Mouse (Mus musculus): ENCODE data around the gene Lhfpl5. TPM values are rescaled to one million over a fixed set of nuclear protein-coding genes. Genes with fewer than 3 reads are reported as not detected.

Lhfpl5 gene
- polyA plus RNA-seq, 1 experiment from 2014 or later = 0.45 TPM

- Histone ChIP-seq H3K9ac (ENCODE audit: low read length) (no peak overlapping the region), H3K36me3 (ENCODE audit: control insufficient read depth, insufficient read depth, low read length) (peaks cover 91% of the 10 kb centered on the region), H3K4me3 (ENCODE audit: control insufficient read depth in 1 of 2, insufficient read depth in 1 of 2, low read depth in 1 of 2, low read length in 2 of 2) (no peak overlapping the region), H3K27me3 (ENCODE audit: control insufficient read depth, insufficient read depth, low read length) (no peaks in the 10 kb centered on the region), H3K9me3 (ENCODE audit: control insufficient read depth, low read length) (no peaks in the 10 kb centered on the region), H3K4me2 (ENCODE audit: low read length) (no peak overlapping the region), H3K4me1 (ENCODE audit: control insufficient read depth in 2 of 2, insufficient read depth in 2 of 2, low read length in 2 of 2) (peaks cover 6 to 18% of the 10 kb centered on the region in 2 experiments), H3K27ac (replicated peaks in 1 of 2; ENCODE audit: control insufficient read depth in 1 of 2, insufficient read depth in 1 of 2, low read depth in 2 of 2, low read length in 2 of 2) (0 out of 4 replicates have a peak overlapping the region, but pooled peaks of 1 of the 2 experiments have one; percentile 5)
- ATAC-seq (ENCODE audit: insufficient number of reproducible peaks, insufficient read depth, low FRiP score, low read depth) = no peak
- WGBS = 21% methylated on average over 4 of the region's 4 CpGs
Measured at GRCm38 (mm10) chr17:28592998-28593397, 17.6 kb downstream of the Lhfpl5 start.

DNA sequence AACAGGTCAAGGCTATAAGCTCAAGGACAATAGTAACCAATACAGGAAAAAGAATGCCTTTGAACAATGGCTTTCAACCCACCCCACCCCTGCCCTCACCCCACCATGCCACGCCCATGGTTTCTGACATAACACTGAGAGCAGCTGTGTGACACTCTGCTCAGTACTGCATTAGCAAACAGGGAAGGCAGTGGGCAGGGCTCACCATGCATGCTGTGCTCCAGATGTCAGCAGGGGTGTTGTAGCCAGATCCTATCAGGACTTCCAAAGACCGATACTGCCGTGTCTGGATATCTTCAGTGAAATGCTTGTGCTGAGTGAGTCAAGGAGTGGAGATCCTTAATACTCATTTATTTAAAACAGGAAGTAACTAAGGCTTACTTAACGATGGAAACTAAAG, 18.5 kb downstream of the Lhfpl5 start:
- Histone ChIP-seq H3K27me3 (ENCODE audit: control insufficient read depth, insufficient read depth, low read length) (no peaks in the 10 kb centered on the region), H3K36me3 (ENCODE audit: control insufficient read depth, insufficient read depth, low read length) (peaks cover 89% of the 10 kb centered on the region), H3K4me3 (ENCODE audit: control insufficient read depth in 1 of 2, insufficient read depth in 1 of 2, low read depth in 1 of 2, low read length in 2 of 2) (no peak overlapping the region), H3K9me3 (ENCODE audit: control insufficient read depth, low read length) (no peaks in the 10 kb centered on the region), H3K4me1 (ENCODE audit: control insufficient read depth in 2 of 2, insufficient read depth in 2 of 2, low read length in 2 of 2) (peaks cover 6 to 18% of the 10 kb centered on the region in 2 experiments), H3K9ac (ENCODE audit: low read length) (no peak overlapping the region), H3K4me2 (ENCODE audit: low read length) (no peak overlapping the region), H3K27ac (replicated peaks in 1 of 2; ENCODE audit: control insufficient read depth in 1 of 2, insufficient read depth in 1 of 2, low read depth in 2 of 2, low read length in 2 of 2) (no peak overlapping the region)
- ATAC-seq (ENCODE audit: insufficient number of reproducible peaks, insufficient read depth, low FRiP score, low read depth) = no peak
- 42% methylated on average over 4 of the region's 4 CpGs for WGBS

DNA sequence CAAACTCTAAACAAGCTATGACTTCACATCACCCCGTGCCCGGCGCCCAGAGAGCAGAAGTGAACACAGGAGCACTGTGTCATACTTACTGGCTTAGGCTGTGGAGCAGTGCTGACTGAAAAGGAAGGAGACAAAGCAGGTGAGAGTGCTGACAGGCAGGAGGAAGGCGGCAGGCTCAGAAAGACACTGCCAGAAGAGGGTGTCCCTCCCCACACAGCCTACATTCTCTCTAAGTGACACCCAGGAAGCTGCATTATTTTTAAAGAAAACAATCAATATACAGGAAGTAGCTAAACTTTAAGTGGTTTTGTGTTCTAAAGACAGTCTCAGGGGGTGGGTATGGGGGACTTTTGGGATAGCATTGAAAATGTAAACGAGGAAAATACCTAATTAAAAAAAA, 25.3 kb downstream of the Lhfpl5 start:
- ATAC-seq (ENCODE audit: insufficient number of reproducible peaks, insufficient read depth, low FRiP score, low read depth) = no peak
- Histone ChIP-seq H3K9me3 (ENCODE audit: control insufficient read depth, low read length) (no peaks in the 10 kb centered on the region), H3K4me1 (ENCODE audit: control insufficient read depth in 2 of 2, insufficient read depth in 2 of 2, low read length in 2 of 2) (no peaks in the 10 kb centered on the region), H3K4me2 (ENCODE audit: low read length) (no peak overlapping the region), H3K4me3 (ENCODE audit: control insufficient read depth in 1 of 2, insufficient read depth in 1 of 2, low read depth in 1 of 2, low read length in 2 of 2) (no peak overlapping the region), H3K36me3 (ENCODE audit: control insufficient read depth, insufficient read depth, low read length) (peaks cover 93% of the 10 kb centered on the region), H3K27me3 (ENCODE audit: control insufficient read depth, insufficient read depth, low read length) (no peaks in the 10 kb centered on the region), H3K27ac (replicated peaks in 1 of 2; ENCODE audit: control insufficient read depth in 1 of 2, insufficient read depth in 1 of 2, low read depth in 2 of 2, low read length in 2 of 2) (no peak overlapping the region), H3K9ac (ENCODE audit: low read length) (no peak overlapping the region)
- 80% methylated on average over 5 of the region's 5 CpGs for WGBS

- ATAC-seq (ENCODE audit: insufficient number of reproducible peaks, insufficient read depth, low FRiP score, low read depth) = no peak
- H3K4me2 ChIP-seq (ENCODE audit: low read length) = no peak overlapping the region
- H3K9me3 ChIP-seq (ENCODE audit: control insufficient read depth, low read length) = no peaks in the 10 kb centered on the region
- no peak overlapping the region for H3K27ac ChIP-seq (replicated peaks in 1 of 2; ENCODE audit: control insufficient read depth in 1 of 2, insufficient read depth in 1 of 2, low read depth in 2 of 2, low read length in 2 of 2)
- H3K4me3 ChIP-seq (ENCODE audit: control insufficient read depth in 1 of 2, insufficient read depth in 1 of 2, low read depth in 1 of 2, low read length in 2 of 2) = no peak overlapping the region
- 88% methylated on average over 9 of the region's 9 CpGs for WGBS
- H3K27me3 ChIP-seq (ENCODE audit: control insufficient read depth, insufficient read depth, low read length) = no peaks in the 10 kb centered on the region
- H3K9ac ChIP-seq (ENCODE audit: low read length) = no peak overlapping the region
- peaks cover 93% of the 10 kb centered on the region for H3K36me3 ChIP-seq (ENCODE audit: control insufficient read depth, insufficient read depth, low read length)
- no peaks in the 10 kb centered on the region for H3K4me1 ChIP-seq (ENCODE audit: control insufficient read depth in 2 of 2, insufficient read depth in 2 of 2, low read length in 2 of 2)
Measured at GRCm38 (mm10) chr17:28601557-28602250, 26.3 kb downstream of the Lhfpl5 start.

- ATAC-seq (ENCODE audit: insufficient number of reproducible peaks, insufficient read depth, low FRiP score, low read depth) = no peak
- H3K4me2 ChIP-seq (ENCODE audit: low read length) = no peak overlapping the region
- H3K4me3 ChIP-seq (ENCODE audit: control insufficient read depth in 1 of 2, insufficient read depth in 1 of 2, low read depth in 1 of 2, low read length in 2 of 2) = no peak overlapping the region
- H3K36me3 ChIP-seq (ENCODE audit: control insufficient read depth, insufficient read depth, low read length) = peaks cover 44% of the 10 kb centered on the region
- no peaks in the 10 kb centered on the region for H3K4me1 ChIP-seq (ENCODE audit: control insufficient read depth in 2 of 2, insufficient read depth in 2 of 2, low read length in 2 of 2)
- no peak overlapping the region for H3K27ac ChIP-seq (replicated peaks in 1 of 2; ENCODE audit: control insufficient read depth in 1 of 2, insufficient read depth in 1 of 2, low read depth in 2 of 2, low read length in 2 of 2)
- 77% methylated on average over 3 of the region's 3 CpGs for WGBS
- H3K27me3 ChIP-seq (ENCODE audit: control insufficient read depth, insufficient read depth, low read length) = no peaks in the 10 kb centered on the region
- H3K9me3 ChIP-seq (ENCODE audit: control insufficient read depth, low read length) = no peaks in the 10 kb centered on the region
- H3K9ac ChIP-seq (ENCODE audit: low read length) = no peak overlapping the region
Measured at GRCm38 (mm10) chr17:28609543-28609942, 34.1 kb downstream of the Lhfpl5 start.

GRCm38 (mm10) chr17:28612603-28613002, 37.2 kb downstream of the Lhfpl5 start:
- WGBS = 59% methylated on average over 2 of the region's 2 CpGs
- ATAC-seq (ENCODE audit: insufficient number of reproducible peaks, insufficient read depth, low FRiP score, low read depth) = no peak

DNA sequence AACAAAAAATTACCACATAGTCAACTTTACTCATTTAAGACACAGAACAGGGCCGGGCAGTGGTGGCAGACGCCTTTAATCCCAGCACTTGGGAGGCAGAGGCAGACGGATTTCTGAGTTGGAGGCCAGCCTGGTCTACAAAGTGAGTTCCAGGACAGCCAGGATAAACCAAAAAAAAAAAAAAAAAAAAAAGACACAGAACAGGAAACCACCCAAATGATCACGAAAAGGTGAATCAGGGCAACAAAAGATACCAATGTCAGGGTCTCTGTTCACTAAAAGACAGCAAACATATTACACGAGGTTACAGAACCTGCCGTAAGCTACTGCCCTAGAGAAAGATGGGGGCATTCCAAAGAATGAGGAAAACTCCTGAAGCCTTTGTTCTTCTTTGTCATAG, 37.7 kb downstream of the Lhfpl5 start:
- Histone ChIP-seq H3K36me3 (ENCODE audit: control insufficient read depth, insufficient read depth, low read length) (peaks cover 17% of the 10 kb centered on the region; the same call in 1 of the 2 replicates), H3K4me3 (ENCODE audit: control insufficient read depth in 1 of 2, insufficient read depth in 1 of 2, low read depth in 1 of 2, low read length in 2 of 2) (no peak overlapping the region), H3K9ac (ENCODE audit: low read length) (no peak overlapping the region), H3K27ac (replicated peaks in 1 of 2; ENCODE audit: control insufficient read depth in 1 of 2, insufficient read depth in 1 of 2, low read depth in 2 of 2, low read length in 2 of 2) (no peak overlapping the region), H3K4me1 (ENCODE audit: control insufficient read depth in 2 of 2, insufficient read depth in 2 of 2, low read length in 2 of 2) (no peaks in the 10 kb centered on the region; a peak in 1 of 4 replicates), H3K27me3 (ENCODE audit: control insufficient read depth, insufficient read depth, low read length) (no peaks in the 10 kb centered on the region), H3K9me3 (ENCODE audit: control insufficient read depth, low read length) (no peaks in the 10 kb centered on the region), H3K4me2 (ENCODE audit: low read length) (no peak overlapping the region)
- WGBS = 75% methylated on average over 6 of the region's 6 CpGs
- ATAC-seq (ENCODE audit: insufficient number of reproducible peaks, insufficient read depth, low FRiP score, low read depth) = no peak

More at GRCm38 (mm10) chr17:28612603-28613002, 37.2 kb downstream of the Lhfpl5 start:
- Histone ChIP-seq H3K4me3 (ENCODE audit: control insufficient read depth in 1 of 2, insufficient read depth in 1 of 2, low read depth in 1 of 2, low read length in 2 of 2) (no peak overlapping the region), H3K9ac (ENCODE audit: low read length) (no peak overlapping the region), H3K4me1 (ENCODE audit: control insufficient read depth in 2 of 2, insufficient read depth in 2 of 2, low read length in 2 of 2) (no peaks in the 10 kb centered on the region), H3K27me3 (ENCODE audit: control insufficient read depth, insufficient read depth, low read length) (no peaks in the 10 kb centered on the region), H3K27ac (replicated peaks in 1 of 2; ENCODE audit: control insufficient read depth in 1 of 2, insufficient read depth in 1 of 2, low read depth in 2 of 2, low read length in 2 of 2) (no peak overlapping the region), H3K4me2 (ENCODE audit: low read length) (no peak overlapping the region), H3K9me3 (ENCODE audit: control insufficient read depth, low read length) (no peaks in the 10 kb centered on the region), H3K36me3 (ENCODE audit: control insufficient read depth, insufficient read depth, low read length) (peaks cover 22% of the 10 kb centered on the region; the same call in 1 of the 2 replicates)

GRCm38 (mm10) chr17:28615332-28615731, 39.9 kb downstream of the Lhfpl5 start:
- Histone ChIP-seq H3K27ac (replicated peaks in 1 of 2; ENCODE audit: control insufficient read depth in 1 of 2, insufficient read depth in 1 of 2, low read depth in 2 of 2, low read length in 2 of 2) (no peak overlapping the region), H3K4me2 (ENCODE audit: low read length) (no peak overlapping the region)

More at GRCm38 (mm10) chr17:28615332-28615731, 39.9 kb downstream of the Lhfpl5 start:
- Histone ChIP-seq H3K36me3 (ENCODE audit: control insufficient read depth, insufficient read depth, low read length) (peaks cover 26% of the 10 kb centered on the region), H3K9ac (ENCODE audit: low read length) (no peak overlapping the region), H3K27me3 (ENCODE audit: control insufficient read depth, insufficient read depth, low read length) (no peaks in the 10 kb centered on the region), H3K4me3 (ENCODE audit: control insufficient read depth in 1 of 2, insufficient read depth in 1 of 2, low read depth in 1 of 2, low read length in 2 of 2) (no peak overlapping the region), H3K4me1 (ENCODE audit: control insufficient read depth in 2 of 2, insufficient read depth in 2 of 2, low read length in 2 of 2) (peaks cover 0 to 4% of the 10 kb centered on the region in 2 experiments; a peak in 3 of 4 replicates), H3K9me3 (ENCODE audit: control insufficient read depth, low read length) (no peaks in the 10 kb centered on the region)
- WGBS = 92% methylated on average over 4 of the region's 4 CpGs
- ATAC-seq (ENCODE audit: insufficient number of reproducible peaks, insufficient read depth, low FRiP score, low read depth) = no peak
